Comparison of ENCODE assay signal across 32 mouse cellular contexts in the genomic region with DNA sequence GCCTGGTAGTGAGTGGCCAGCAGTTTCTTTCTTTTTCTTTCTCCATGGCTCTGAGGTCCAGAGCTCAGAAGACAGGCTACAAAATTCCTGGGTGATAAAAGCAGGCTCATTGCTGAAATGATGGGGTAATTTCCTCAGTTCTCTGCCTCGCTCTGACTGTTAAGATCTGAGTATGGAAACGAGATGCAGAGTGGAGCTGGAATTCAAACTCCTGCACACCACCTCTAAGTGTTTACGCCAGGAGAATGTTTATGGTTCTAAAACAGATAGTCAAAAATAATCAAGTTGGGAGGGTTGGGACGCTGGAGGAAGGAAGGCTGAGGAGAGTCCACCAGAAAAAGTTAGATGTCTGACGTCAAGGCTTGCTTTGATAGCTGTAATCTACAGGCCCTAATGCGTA. TPM values are rescaled to one million over a fixed set of nuclear protein-coding genes. Genes with fewer than 3 reads are reported as not detected.
DNase-seq lines count a peak whose midpoint lies in the region; ATAC-seq and TF ChIP-seq lines count a peak whose summit lies in the region.
"Had no signal": no experiment of that assay in that cellular context is flagged by ENCODE, and none has a peak within 500 bp of the region (broad histone marks: within the 10 kb centered on the region; RNA-seq: fewer than 3 reads in every experiment).

No protein-coding gene starts in this region.

- H3K9me3 ChIP-seq in hindbrain, embryonic 13.5 days: no peaks in the 10 kb centered on the region
- H3K9me3 ChIP-seq in hindbrain, embryonic 16.5 days (ENCODE audit: control insufficient read depth, low read length): no peaks in the 10 kb centered on the region
- H3K9me3 ChIP-seq in neural tube, embryonic 14.5 days (ENCODE audit: control insufficient read depth, low read length): no peaks in the 10 kb centered on the region
- H3K9me3 ChIP-seq in neural tube, embryonic 15.5 days (replicated peaks): no peaks in the 10 kb centered on the region
- no peaks in the 10 kb centered on the region for H3K9me3 ChIP-seq in stomach, postnatal 0 days (ENCODE audit: control insufficient read depth, low read length)
- H3K9me3 ChIP-seq: embryonic facial prominence, embryonic 12.5 days; embryonic facial prominence, embryonic 15.5 days; heart, embryonic 12.5 days; heart, embryonic 15.5 days; hindbrain, embryonic 10.5 days; intestine, embryonic 15.5 days had no signal

- no peaks in the 10 kb centered on the region for H3K27me3 ChIP-seq in hindbrain, embryonic 13.5 days
- no peaks in the 10 kb centered on the region for H3K27me3 ChIP-seq in hindbrain, embryonic 16.5 days (replicated peaks; ENCODE audit: control insufficient read depth, insufficient read depth, low read length)
- no peaks in the 10 kb centered on the region for H3K27me3 ChIP-seq in neural tube, embryonic 14.5 days (ENCODE audit: control insufficient read depth, insufficient read depth, low read length)
- no peaks in the 10 kb centered on the region for H3K27me3 ChIP-seq in neural tube, embryonic 15.5 days (replicated peaks)
- H3K27me3 ChIP-seq in stomach, postnatal 0 days (ENCODE audit: control insufficient read depth, insufficient read depth, low read length): peaks cover 2% of the 10 kb centered on the region; the same call in 1 of the 2 replicates
- H3K27me3 ChIP-seq: embryonic facial prominence, embryonic 12.5 days had no signal

- 75% methylated on average over 6 of the region's 6 CpGs for WGBS in hindbrain, embryonic 13.5 days
- WGBS in hindbrain, embryonic 16.5 days: 78% methylated on average over 6 of the region's 6 CpGs
- 57% methylated on average over 6 of the region's 6 CpGs for WGBS in neural tube, embryonic 14.5 days
- 50% methylated on average over 6 of the region's 6 CpGs for WGBS in neural tube, embryonic 15.5 days
- WGBS in stomach, postnatal 0 days: 73% methylated on average over 6 of the region's 6 CpGs

- H3K4me1 ChIP-seq in hindbrain, embryonic 13.5 days (replicated peaks): peaks cover 37% of the 10 kb centered on the region
- H3K4me1 ChIP-seq in hindbrain, embryonic 16.5 days (ENCODE audit: control insufficient read depth, insufficient read depth, low read depth, low read length): peaks cover 12% of the 10 kb centered on the region
- H3K4me1 ChIP-seq in neural tube, embryonic 14.5 days (ENCODE audit: control insufficient read depth, insufficient read depth, low read length): peaks cover 21% of the 10 kb centered on the region
- peaks cover 30% of the 10 kb centered on the region for H3K4me1 ChIP-seq in neural tube, embryonic 15.5 days
- H3K4me1 ChIP-seq in stomach, postnatal 0 days (replicated peaks; ENCODE audit: control insufficient read depth, insufficient read depth): no peaks in the 10 kb centered on the region

- intact Hi-C loops in left cerebral cortex, adult 2 months (cut with DNase I): loop anchor here (5.0 kb wide), 1 partner anchor 1793 kb away; no protein-coding TSS in a partner anchor
- intact Hi-C loops in left cerebral cortex, postnatal 4 days (cut with DNase I): no loop called here

- ATAC-seq in hindbrain, embryonic 13.5 days (ENCODE audit: low FRiP score): no peak
- ATAC-seq in hindbrain, embryonic 16.5 days: no peak
- ATAC-seq in neural tube, embryonic 14.5 days (ENCODE audit: low read depth): no peak
- ATAC-seq in neural tube, embryonic 15.5 days (ENCODE audit: low FRiP score): no peak
- ATAC-seq in stomach, postnatal 0 days (ENCODE audit: low FRiP score, low TSS enrichment): no peak
- ATAC-seq: CD4-positive, CD25-positive, alpha-beta regulatory T cell, adult 4 months; forebrain, embryonic 16.5 days; intestine, embryonic 15.5 days had no signal

- no peak for TF ChIP-seq CTCF in left cerebral cortex, adult 2 months (IDR thresholded peaks at IDR 0.05)
- no peak for TF ChIP-seq CTCF in stomach, postnatal 0 days (IDR thresholded peaks at IDR 0.05; ENCODE audit: low read depth)

- DNase-seq in left cerebral cortex, adult 2 months (ENCODE audit: extremely low spot score in 1 of 2, low spot score in 2 of 2): no peak
- no peak for DNase-seq in left cerebral cortex, postnatal 4 days
- no peak for DNase-seq in stomach, postnatal 0 days (ENCODE audit: low spot score)
- DNase-seq: adrenal gland, adult 2 months; adrenal gland, postnatal 14 days; cerebellum, adult 11 months; cerebellum, adult 2 months; cerebellum, adult 9-11 months; cerebellum, postnatal 25 days; gastrocnemius, postnatal 10 days; gastrocnemius, postnatal 36 days; heart, postnatal 10 days; heart, postnatal 36 days had no signal

- no peaks in the 10 kb centered on the region for H3K36me3 ChIP-seq in hindbrain, embryonic 13.5 days
- H3K36me3 ChIP-seq in hindbrain, embryonic 16.5 days (ENCODE audit: control insufficient read depth, insufficient read depth, low read length): no peaks in the 10 kb centered on the region
- no peaks in the 10 kb centered on the region for H3K36me3 ChIP-seq in neural tube, embryonic 14.5 days (ENCODE audit: control insufficient read depth, insufficient read depth, low read length)
- no peaks in the 10 kb centered on the region for H3K36me3 ChIP-seq in neural tube, embryonic 15.5 days
- no peaks in the 10 kb centered on the region for H3K36me3 ChIP-seq in stomach, postnatal 0 days (ENCODE audit: control insufficient read depth, insufficient read depth, low read length)
- H3K36me3 ChIP-seq: embryonic facial prominence, embryonic 12.5 days; embryonic facial prominence, embryonic 15.5 days; heart, embryonic 12.5 days; heart, embryonic 15.5 days; hindbrain, embryonic 10.5 days; intestine, embryonic 15.5 days had no signal

- TF ChIP-seq EP300 in stomach, postnatal 0 days (optimal IDR thresholded peaks at IDR 0.05): no peak

- no peak overlapping the region for H3K9ac ChIP-seq in hindbrain, embryonic 13.5 days
- no peak overlapping the region for H3K9ac ChIP-seq in hindbrain, embryonic 16.5 days (ENCODE audit: low read depth, low read length)
- H3K9ac ChIP-seq in neural tube, embryonic 14.5 days (replicated peaks; ENCODE audit: low read depth, low read length): no peak overlapping the region
- no peak overlapping the region for H3K9ac ChIP-seq in neural tube, embryonic 15.5 days (replicated peaks)
- no peak overlapping the region for H3K9ac ChIP-seq in stomach, postnatal 0 days (ENCODE audit: low read length)
- H3K9ac ChIP-seq: embryonic facial prominence, embryonic 12.5 days; embryonic facial prominence, embryonic 15.5 days; heart, embryonic 12.5 days; heart, embryonic 15.5 days; intestine, embryonic 15.5 days had no signal

- H3K4me3 ChIP-seq in hindbrain, embryonic 13.5 days: no peak overlapping the region
- no peak overlapping the region for H3K4me3 ChIP-seq in hindbrain, embryonic 16.5 days (ENCODE audit: low read length)
- H3K4me3 ChIP-seq in left cerebral cortex, adult 2 months: no peak overlapping the region
- no peak overlapping the region for H3K4me3 ChIP-seq in neural tube, embryonic 14.5 days (ENCODE audit: low read depth, low read length)
- H3K4me3 ChIP-seq in neural tube, embryonic 15.5 days (replicated peaks): no peak overlapping the region
- H3K4me3 ChIP-seq in stomach, postnatal 0 days (ENCODE audit: low read depth, low read length): no peak overlapping the region
- H3K4me3 ChIP-seq: embryonic facial prominence, embryonic 12.5 days; embryonic facial prominence, embryonic 15.5 days; heart, embryonic 12.5 days; heart, embryonic 15.5 days; hindbrain, embryonic 10.5 days; intestine, embryonic 15.5 days had no signal

- no peak overlapping the region for H3K4me2 ChIP-seq in hindbrain, embryonic 13.5 days
- H3K4me2 ChIP-seq in hindbrain, embryonic 16.5 days (ENCODE audit: low read length): no peak overlapping the region
- H3K4me2 ChIP-seq in neural tube, embryonic 14.5 days (ENCODE audit: low read depth, low read length): no peak overlapping the region
- no peak overlapping the region for H3K4me2 ChIP-seq in neural tube, embryonic 15.5 days
- no peak overlapping the region for H3K4me2 ChIP-seq in stomach, postnatal 0 days (replicated peaks; ENCODE audit: low read depth)
- H3K4me2 ChIP-seq: embryonic facial prominence, embryonic 12.5 days; embryonic facial prominence, embryonic 15.5 days; heart, embryonic 12.5 days; heart, embryonic 15.5 days; intestine, embryonic 15.5 days had no signal

- H3K27ac ChIP-seq in hindbrain, embryonic 13.5 days: peak overlapping the region; percentile 32; the same call in 1 of the 2 replicates
- no peak overlapping the region for H3K27ac ChIP-seq in hindbrain, embryonic 16.5 days (ENCODE audit: low read depth, low read length)
- peak overlapping the region; percentile 91 for H3K27ac ChIP-seq in left cerebral cortex, adult 2 months
- peak overlapping the region; percentile 55; the same call in 1 of the 2 replicates for H3K27ac ChIP-seq in neural tube, embryonic 14.5 days (ENCODE audit: low read depth, low read length)
- H3K27ac ChIP-seq in neural tube, embryonic 15.5 days (replicated peaks): peak overlapping the region; percentile 33; the same call in 1 of the 2 replicates
- no peak overlapping the region for H3K27ac ChIP-seq in stomach, postnatal 0 days (replicated peaks)
- H3K27ac ChIP-seq: embryonic facial prominence, embryonic 12.5 days; embryonic facial prominence, embryonic 15.5 days; heart, embryonic 15.5 days; hindbrain, embryonic 10.5 days; intestine, embryonic 15.5 days had no signal

RNA-seq across cellular contexts. Expression of a gene that starts 10.6 kb away (rescaled TPM):
- polyA plus RNA-seq in hindbrain, embryonic 13.5 days (2015; fragmentation: Nextera tagmentation; extraction: Ambion mirVana): 0.23 TPM in 1 of 2 replicates, not detected in the other
- 0.21 TPM in 1 of 2 replicates, not detected in the other for polyA plus RNA-seq in hindbrain, embryonic 16.5 days (2015; fragmentation: Nextera tagmentation; extraction: Ambion mirVana)
- total RNA-seq in left cerebral cortex, adult 2 months (2021): 1 to 10 TPM in 1 of 2 experiments, under 1 TPM in 1; 0.82 to 1.4 TPM
- total RNA-seq in left cerebral cortex, postnatal 4 days (2021): under 1 TPM; 0.66 to 0.90 TPM
- not detected in 2 replicates for polyA plus RNA-seq in neural tube, embryonic 14.5 days (2014; fragmentation: Nextera tagmentation; extraction: Ambion mirVana)
- polyA plus RNA-seq in neural tube, embryonic 15.5 days (2015; fragmentation: Nextera tagmentation; extraction: Ambion mirVana): not detected in 2 replicates
- 0.27 TPM in 1 of 2 replicates, not detected in the other for polyA plus RNA-seq in stomach, postnatal 0 days (2015; fragmentation: Nextera tagmentation; extraction: Ambion mirVana)
- total RNA-seq: adrenal gland, adult 2 months; adrenal gland, postnatal 14 days; adrenal gland, postnatal 4 days; common myeloid progenitor, adult 5-6 weeks; gastrocnemius, adult 18-20 months; gastrocnemius, postnatal 10 days; gastrocnemius, postnatal 36 days; granulocyte monocyte progenitor cell, adult 5-6 weeks; heart, postnatal 10 days; heart, postnatal 36 days; MEL had no signal
- polyA plus RNA-seq: adrenal gland, adult 2 months; C2C12; CD4-positive, CD25-positive, alpha-beta regulatory T cell, adult 4 months; cerebellum, adult 2 months; embryonic facial prominence, embryonic 12.5 days; embryonic facial prominence, embryonic 15.5 days; forebrain, embryonic 11.5 days; forebrain, embryonic 16.5 days; heart, embryonic 12.5 days; heart, embryonic 15.5 days; hindbrain, embryonic 10.5 days; intestine, embryonic 15.5 days had no signal

RNA-seq across cellular contexts. Expression of a gene that starts 13.6 kb away (rescaled TPM):
- 116 and 129 TPM in 2 replicates for polyA plus RNA-seq in hindbrain, embryonic 13.5 days (2015; fragmentation: Nextera tagmentation; extraction: Ambion mirVana)
- 97.9 and 105 TPM in 2 replicates for polyA plus RNA-seq in hindbrain, embryonic 16.5 days (2015; fragmentation: Nextera tagmentation; extraction: Ambion mirVana)
- 100 to 1,000 TPM; 101 to 103 TPM for total RNA-seq in left cerebral cortex, adult 2 months (2021)
- total RNA-seq in left cerebral cortex, postnatal 4 days (2021): 100 to 1,000 TPM; 209 to 220 TPM
- polyA plus RNA-seq in neural tube, embryonic 14.5 days (2014; fragmentation: Nextera tagmentation; extraction: Ambion mirVana): 143 and 145 TPM in 2 replicates
- polyA plus RNA-seq in neural tube, embryonic 15.5 days (2015; fragmentation: Nextera tagmentation; extraction: Ambion mirVana): 85.1 and 102 TPM in 2 replicates
- 10.5 and 11.7 TPM in 2 replicates for polyA plus RNA-seq in stomach, postnatal 0 days (2015; fragmentation: Nextera tagmentation; extraction: Ambion mirVana)
- polyA plus RNA-seq: C2C12 had no signal

Comparison
In these comparisons a context has a peak if more than half of its experiments do, and no peak if none do; other contexts are left out.
1. H3K27ac ChIP-seq: peak in hindbrain, embryonic 13.5 days (single experiment), left cerebral cortex, adult 2 months (single experiment), neural tube, embryonic 14.5 days (single experiment) and neural tube, embryonic 15.5 days (single experiment); none in hindbrain, embryonic 16.5 days (single experiment) and stomach, postnatal 0 days (single experiment).